Mouse (Mus musculus) stomach, postnatal 0 days (tissue): ENCODE data around the gene Pop7.

Experiments
- CTCF ChIP-seq: IDR thresholded peaks from 2 replicates; pipeline ENCODE4 v1.5.1; 2016; ENCODE audit warnings: antibody characterized with exemption, low read depth, mild to moderate bottlenecking, moderate library complexity
- EP300 ChIP-seq: optimal IDR thresholded peaks from 2 replicates; pipeline ENCODE3; 2016; ENCODE audit warnings: antibody characterized with exemption

DNA sequence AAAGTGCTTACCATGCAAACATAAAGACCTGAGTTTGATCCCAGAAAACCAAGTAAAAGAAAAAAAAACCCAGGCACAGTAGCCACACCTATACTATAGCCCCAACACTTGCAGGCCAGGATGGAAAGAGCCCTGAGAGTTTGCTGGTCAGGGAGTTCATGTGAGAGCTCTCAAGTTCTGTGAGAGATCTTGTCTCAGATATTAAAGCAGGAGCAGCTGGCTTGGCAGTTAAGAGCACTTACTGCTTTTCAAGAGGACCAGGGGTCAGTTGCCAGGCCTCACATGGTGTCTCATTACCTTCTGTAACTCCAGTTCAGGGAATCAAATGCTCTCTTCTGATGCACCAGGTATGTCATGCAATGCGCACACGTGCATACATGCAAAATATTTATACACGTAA lies 32.4 kb upstream of the Pop7 start:
- TF ChIP-seq CTCF (no peak), EP300 (no peak)
